Mouse (Mus musculus): Measurements from ENCODE around the gene Hoxa11. TPM values are rescaled to one million over a fixed set of nuclear protein-coding genes. Genes with fewer than 3 reads are reported as not detected.

The Hoxa11 gene
- not detected for total RNA-seq (2021)
- long read RNA-seq, experiment 1 = 0 reads
- long read RNA-seq, experiment 2 = 0 reads

GRCm38 (mm10) chr6:52245757-52246142, at the start of gene Hoxa11:
Gene Hoxa11 (minus strand): TSS chr6:52245810.
- DNase-seq = no peak

GRCm38 (mm10) chr6:52294616-52295015, 49.0 kb upstream of the Hoxa11 start:
- DNase-seq = no peak

GRCm38 (mm10) chr6:52292328-52292727, 46.7 kb upstream of the Hoxa11 start:
- no peak for DNase-seq

- DNase-seq = peak in 1 of 2 experiments; percentile 25
Measured at GRCm38 (mm10) chr6:52291021-52291860, 45.6 kb upstream of the Hoxa11 start.

- no peak for DNase-seq
Measured at GRCm38 (mm10) chr6:52290186-52290585, 44.6 kb upstream of the Hoxa11 start.

GRCm38 (mm10) chr6:52283896-52284295, 38.3 kb upstream of the Hoxa11 start:
- no peak for DNase-seq

- DNase-seq = no peak
Measured at GRCm38 (mm10) chr6:52281084-52281483, 35.5 kb upstream of the Hoxa11 start.

GRCm38 (mm10) chr6:52276920-52277319, 31.3 kb upstream of the Hoxa11 start:
- no peak for DNase-seq

GRCm38 (mm10) chr6:52276382-52276781, 30.8 kb upstream of the Hoxa11 start:
- no peak for DNase-seq

GRCm38 (mm10) chr6:52275563-52276280, 30.1 kb upstream of the Hoxa11 start:
- no peak for DNase-seq

- DNase-seq = no peak
Measured at GRCm38 (mm10) chr6:52274576-52274975, 29.0 kb upstream of the Hoxa11 start.

GRCm38 (mm10) chr6:52273656-52274280, 28.2 kb upstream of the Hoxa11 start:
- DNase-seq = no peak

GRCm38 (mm10) chr6:52272766-52273655, 27.4 kb upstream of the Hoxa11 start:
- no peak for DNase-seq

- peak; percentile 52 to 83 for DNase-seq
Measured at GRCm38 (mm10) chr6:52270494-52271480, 25.2 kb upstream of the Hoxa11 start.

GRCm38 (mm10) chr6:52268756-52269155, 23.1 kb upstream of the Hoxa11 start:
- no peak for DNase-seq

- no peak for DNase-seq
Measured at GRCm38 (mm10) chr6:52268341-52268740, 22.7 kb upstream of the Hoxa11 start.

- DNase-seq = no peak
Measured at GRCm38 (mm10) chr6:52267691-52268090, 22.1 kb upstream of the Hoxa11 start.

GRCm38 (mm10) chr6:52267221-52267620, 21.6 kb upstream of the Hoxa11 start:
- DNase-seq = no peak

- DNase-seq = no peak
Measured at GRCm38 (mm10) chr6:52266666-52266985, 21.0 kb upstream of the Hoxa11 start.

- DNase-seq = no peak
Measured at GRCm38 (mm10) chr6:52265913-52266665, 20.5 kb upstream of the Hoxa11 start.
